Mouse (Mus musculus): ENCODE data around the gene Lrrc49.

DNA sequence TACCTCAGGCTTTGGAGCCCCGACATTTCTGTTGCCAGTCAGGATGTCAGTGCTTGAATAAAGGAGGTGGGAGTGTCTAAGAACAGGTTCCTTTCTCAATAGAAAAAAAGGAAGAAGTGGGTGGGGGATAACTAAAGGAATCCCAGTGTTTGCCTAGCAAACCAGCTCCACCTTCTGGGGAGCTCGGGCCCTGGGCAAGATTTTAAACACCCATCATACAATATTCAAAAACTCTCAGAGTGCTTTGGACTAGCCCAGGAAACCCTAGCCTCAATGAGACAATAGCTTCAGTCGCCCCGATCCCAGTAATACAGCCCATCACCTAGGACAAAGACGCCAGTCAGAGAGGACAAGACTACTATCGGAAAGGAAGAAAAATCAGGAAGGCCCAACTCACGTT lies 543 bp downstream of the Lrrc49 start:
- TF ChIP-seq CTCF (IDR thresholded peaks at IDR 0.05) (peak; percentile 51), EP300 (IDR thresholded peaks at IDR 0.05) (no peak)

Measured in lung, postnatal 0 days (tissue).